Mouse (Mus musculus) midbrain, embryonic 10.5 days (tissue): ENCODE measurements around the gene C1ql4. TPM values are rescaled to one million over a fixed set of nuclear protein-coding genes. Genes with fewer than 3 reads are reported as not detected.
"Not testable (repeated sequence)": the region's sequence is repeated elsewhere in the genome, so short reads cannot be mapped to it uniquely, and the experiment has no call there.

Source experiments
- DNase-seq: peaks from one replicate; pipeline ENCODE4 v3.0.0-alpha.2; 2017; ENCODE audit warnings: low spot score
- H3K27ac ChIP-seq: fragments of 300-500 bp; sonication (generic); replicated peaks from 2 replicates; pipeline ENCODE4 v1.5.1; 2016; ENCODE audit warnings: mild to moderate bottlenecking
- H3K27me3 ChIP-seq: fragments of 300-500 bp; sonication (generic); 2 replicates; pipeline ENCODE4 v1.6.1; 2016; ENCODE audit warnings: low read depth, mild to moderate bottlenecking; ENCODE audit not compliant: poor library complexity, severe bottlenecking
- H3K36me3 ChIP-seq: fragments of 300-500 bp; sonication (generic); 2 replicates; pipeline ENCODE4 v1.6.1; 2016; ENCODE audit warnings: mild to moderate bottlenecking, moderate library complexity
- H3K4me1 ChIP-seq: fragments of 300-500 bp; sonication (generic); 2 replicates; pipeline ENCODE4 v1.6.1; 2016
- H3K4me3 ChIP-seq: fragments of 300-500 bp; sonication (generic); 2 replicates; pipeline ENCODE4 v1.5.1; 2016; ENCODE audit warnings: mild to moderate bottlenecking, moderate library complexity
- H3K9me3 ChIP-seq: fragments of 300-500 bp; sonication (generic); replicated peaks from 2 replicates; pipeline ENCODE4 v1.6.1; 2016; ENCODE audit warnings: mild to moderate bottlenecking
- WGBS: fragments of 180-500 bp; shearing (Covaris S2); methylation state at CpG from one replicate; pipeline ENCODE4 v1.1.7; 2016; 5-methylcytosine and 5-hydroxymethylcytosine counted together
- polyA plus RNA-seq: library from polyadenylated mRNA; unstranded; fragments of >200 nt; fragmentation: Nextera tagmentation; extraction: Ambion mirVana; gene quantifications from 2 replicates; pipeline ENCODE4 v1.2.1, GENCODE M21; 2016

C1ql4 gene
- polyA plus RNA-seq, 1 experiment from 2014 or later, result 0.21 TPM

GRCm38 (mm10) chr15:99049473-99050253 is 38.0 kb downstream of the C1ql4 start:
- H3K27ac ChIP-seq, result no peak overlapping the region
- peaks cover 19% of the 10 kb centered on the region for H3K4me1 ChIP-seq
- no peaks in the 10 kb centered on the region for H3K36me3 ChIP-seq
- DNase-seq, result peak; percentile 58
- H3K27me3 ChIP-seq, result peaks cover 58% of the 10 kb centered on the region
- 35% methylated on average over 13 of the region's 13 CpGs for WGBS
- no peak overlapping the region for H3K4me3 ChIP-seq
- H3K9me3 ChIP-seq, result no peaks in the 10 kb centered on the region

- H3K4me3 ChIP-seq, result not testable (repeated sequence)
- 91% methylated on average over 6 of the region's 6 CpGs for WGBS
These were observed 41.9 kb downstream of the C1ql4 start for GRCm38 (mm10) chr15:99045734-99046133.

GRCm38 (mm10) chr15:99044854-99045253 is 42.8 kb downstream of the C1ql4 start:
- 76% methylated on average over 3 of the region's 3 CpGs for WGBS
- DNase-seq, result no peak

More at GRCm38 (mm10) chr15:99045734-99046133, 41.9 kb downstream of the C1ql4 start:
- peaks cover 10% of the 10 kb centered on the region for H3K4me1 ChIP-seq
- H3K27ac ChIP-seq, H3K9me3 ChIP-seq, DNase-seq, H3K36me3 ChIP-seq: not testable (repeated sequence)
- H3K27me3 ChIP-seq, result peaks cover 34% of the 10 kb centered on the region

GRCm38 (mm10) chr15:99042334-99042733 is 45.3 kb downstream of the C1ql4 start:
- DNase-seq, result no peak
- Histone ChIP-seq H3K4me3 (no peak overlapping the region), H3K9me3 (no peaks in the 10 kb centered on the region), H3K27ac (no peak overlapping the region), H3K36me3 (peaks cover 12% of the 10 kb centered on the region), H3K27me3 (peaks cover 21% of the 10 kb centered on the region), H3K4me1 (peaks cover 10% of the 10 kb centered on the region)
- WGBS, result 88% methylated on average over 5 of the region's 5 CpGs

More at GRCm38 (mm10) chr15:99044854-99045253, 42.8 kb downstream of the C1ql4 start:
- Histone ChIP-seq H3K4me3 (no peak overlapping the region), H3K36me3 (no peaks in the 10 kb centered on the region), H3K27ac (no peak overlapping the region), H3K9me3 (no peaks in the 10 kb centered on the region), H3K27me3 (peaks cover 25% of the 10 kb centered on the region), H3K4me1 (peaks cover 10% of the 10 kb centered on the region)

- H3K36me3 ChIP-seq, result peaks cover 20% of the 10 kb centered on the region
- no peak overlapping the region for H3K27ac ChIP-seq
- H3K4me1 ChIP-seq, result peaks cover 10% of the 10 kb centered on the region
- DNase-seq, result no peak
- no peak overlapping the region for H3K4me3 ChIP-seq
- no peaks in the 10 kb centered on the region for H3K9me3 ChIP-seq
- peaks cover 15% of the 10 kb centered on the region for H3K27me3 ChIP-seq
- 57% methylated on average over 21 of the region's 21 CpGs for WGBS
These were observed 46.4 kb downstream of the C1ql4 start for GRCm38 (mm10) chr15:99040920-99041856.

DNA sequence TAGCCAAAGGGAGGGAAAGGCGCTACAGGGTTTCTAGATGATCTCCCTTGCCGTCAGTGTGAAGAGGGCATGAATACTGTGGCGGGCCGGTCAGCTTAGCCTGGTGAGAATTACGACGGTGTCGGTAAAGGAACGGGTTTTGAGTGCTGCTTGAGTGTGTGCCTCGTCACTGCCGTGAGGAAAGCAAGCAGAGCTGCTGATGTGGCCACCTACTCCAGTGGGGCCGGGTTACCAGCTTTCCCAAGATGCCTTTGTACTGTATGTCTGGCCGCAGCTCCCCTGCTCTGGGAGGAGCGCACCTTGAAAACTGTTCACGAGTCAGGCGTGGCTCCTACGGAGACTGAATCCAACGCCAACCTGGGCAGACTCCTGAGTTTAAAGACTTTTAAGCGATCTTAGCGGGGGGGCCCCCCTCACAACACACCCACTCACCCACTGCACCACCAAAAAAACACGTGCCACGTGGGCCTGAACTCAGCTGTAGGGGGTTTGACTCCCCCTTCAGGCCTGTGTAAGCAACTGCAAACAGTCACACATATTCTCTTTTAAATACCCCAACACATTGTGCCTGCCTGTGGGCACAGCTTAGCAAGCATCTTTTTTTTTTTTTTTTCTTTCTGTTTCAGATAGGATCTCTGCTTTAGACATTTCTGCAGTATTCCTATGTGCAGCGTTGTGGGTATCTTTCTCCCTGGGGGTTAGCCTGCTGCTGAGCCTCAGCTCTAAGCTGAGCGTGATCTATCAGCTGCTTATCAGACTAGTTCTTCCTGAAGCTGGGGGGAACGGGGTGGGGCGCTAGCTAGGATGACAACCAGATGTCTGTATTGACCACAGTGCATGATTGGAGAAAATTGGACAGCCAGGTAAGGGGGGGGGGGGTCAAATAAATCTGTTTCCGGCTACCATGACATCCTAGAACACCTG is 47.4 kb downstream of the C1ql4 start:
- Histone ChIP-seq H3K27me3 (peaks cover 15% of the 10 kb centered on the region), H3K4me1 (peaks cover 10% of the 10 kb centered on the region), H3K36me3 (peaks cover 29% of the 10 kb centered on the region), H3K9me3 (no peaks in the 10 kb centered on the region), H3K27ac (no peak overlapping the region), H3K4me3 (no peak overlapping the region)
- DNase-seq, result no peak
- 71% methylated on average over 26 of the region's 26 CpGs for WGBS

- no peaks in the 10 kb centered on the region for H3K9me3 ChIP-seq
- 88% methylated on average over 4 of the region's 4 CpGs for WGBS
- H3K4me1 ChIP-seq, result peaks cover 10% of the 10 kb centered on the region
- no peak for DNase-seq
- H3K36me3 ChIP-seq, result peaks cover 38% of the 10 kb centered on the region
- no peak overlapping the region for H3K4me3 ChIP-seq
- no peak overlapping the region for H3K27ac ChIP-seq
- H3K27me3 ChIP-seq, result peaks cover 15% of the 10 kb centered on the region
These were observed 48.3 kb downstream of the C1ql4 start for GRCm38 (mm10) chr15:99039306-99039705.

GRCm38 (mm10) chr15:99038797-99039196 is 48.8 kb downstream of the C1ql4 start:
- H3K27me3 ChIP-seq, result peaks cover 15% of the 10 kb centered on the region
- no peaks in the 10 kb centered on the region for H3K9me3 ChIP-seq
- H3K36me3 ChIP-seq, result peaks cover 40% of the 10 kb centered on the region
- H3K4me3 ChIP-seq, result no peak overlapping the region
- 95% methylated on average over 5 of the region's 5 CpGs for WGBS
- no peak overlapping the region for H3K27ac ChIP-seq
- DNase-seq, result no peak
- peaks cover 10% of the 10 kb centered on the region for H3K4me1 ChIP-seq

GRCm38 (mm10) chr15:99038025-99038424 is 49.6 kb downstream of the C1ql4 start:
- Histone ChIP-seq H3K27ac (no peak overlapping the region), H3K27me3 (peaks cover 15% of the 10 kb centered on the region), H3K9me3 (no peaks in the 10 kb centered on the region), H3K36me3 (peaks cover 43% of the 10 kb centered on the region), H3K4me1 (peaks cover 14% of the 10 kb centered on the region), H3K4me3 (no peak overlapping the region)
- WGBS, result 88% methylated on average over 1 of the region's 1 CpGs
- no peak for DNase-seq

- Histone ChIP-seq H3K36me3 (peaks cover 43% of the 10 kb centered on the region), H3K27ac (no peak overlapping the region), H3K27me3 (peaks cover 1% of the 10 kb centered on the region), H3K4me3 (no peak overlapping the region), H3K9me3 (no peaks in the 10 kb centered on the region), H3K4me1 (peaks cover 25% of the 10 kb centered on the region)
- 94% methylated on average over 8 of the region's 8 CpGs for WGBS
- no peak for DNase-seq
These were observed 51.2 kb downstream of the C1ql4 start for GRCm38 (mm10) chr15:99036249-99036905.

- Histone ChIP-seq H3K9me3 (no peaks in the 10 kb centered on the region), H3K36me3 (peaks cover 43% of the 10 kb centered on the region), H3K4me1 (peaks cover 29% of the 10 kb centered on the region), H3K27ac (no peak overlapping the region), H3K4me3 (no peak overlapping the region), H3K27me3 (peaks cover 10% of the 10 kb centered on the region)
- WGBS, result 96% methylated on average over 4 of the region's 4 CpGs
- DNase-seq, result no peak
These were observed 52.2 kb downstream of the C1ql4 start for GRCm38 (mm10) chr15:99035431-99035830.
